In genomic region chr2:157203459-157204365, GRCm38 (mm10) we compare ENCODE assay signal across 8 mouse cellular contexts. TPM values are rescaled to one million over a fixed set of nuclear protein-coding genes. Genes with fewer than 3 reads are reported as not detected.
A peak's percentile ranks its signal among the peaks of the same experiment; 100 is the strongest.
DNase-seq lines count a peak whose midpoint lies in the region; ATAC-seq lines count a peak whose summit lies in the region.

No protein-coding gene starts in this region.

- peaks cover 9% of the 10 kb centered on the region for H3K36me3 ChIP-seq in megakaryocyte, embryonic 14.5 days (replicated peaks; ENCODE audit: low read length)
- peaks cover 18% of the 10 kb centered on the region for H3K36me3 ChIP-seq in forebrain, embryonic 12.5 days (replicated peaks)
- peaks cover 6% of the 10 kb centered on the region for H3K36me3 ChIP-seq in intestine, embryonic 15.5 days
- H3K36me3 ChIP-seq in liver, embryonic 11.5 days (ENCODE audit: control insufficient read depth, insufficient read depth, low read length), result peaks cover 11% of the 10 kb centered on the region

- H3K9me3 ChIP-seq in megakaryocyte, embryonic 14.5 days, result peaks cover 7% of the 10 kb centered on the region; the same call in 1 of the 2 replicates
- H3K9me3 ChIP-seq in forebrain, embryonic 12.5 days, result peaks cover 11% of the 10 kb centered on the region; the same call in 1 of the 2 replicates
- H3K9me3 ChIP-seq in intestine, embryonic 15.5 days, result no peaks in the 10 kb centered on the region
- H3K9me3 ChIP-seq in liver, embryonic 11.5 days (ENCODE audit: control insufficient read depth, low read length), result no peaks in the 10 kb centered on the region; the same call in 1 of the 2 replicates

- DNase-seq in adrenal gland, postnatal 10 days, result peak; percentile 65
- DNase-seq in liver, embryonic 11.5 days (ENCODE audit: low spot score), result no peak
- DNase-seq in naive thymus-derived CD4-positive, alpha-beta T cell, adult 2 months (ENCODE audit: low read depth), result peak; percentile 74
- DNase-seq in thymus, postnatal 4 days, result peak; percentile 75

- H3K27ac ChIP-seq in forebrain, embryonic 12.5 days, result peak overlapping the region; percentile 98
- H3K27ac ChIP-seq in intestine, embryonic 15.5 days, result peak overlapping the region; percentile 98
- H3K27ac ChIP-seq in liver, embryonic 11.5 days (ENCODE audit: low read depth, low read length), result peak overlapping the region; percentile 95

- H3K4me2 ChIP-seq in forebrain, embryonic 12.5 days, result peak overlapping the region; percentile 63
- peak overlapping the region; percentile 74 for H3K4me2 ChIP-seq in intestine, embryonic 15.5 days (replicated peaks)
- peak overlapping the region; percentile 93 for H3K4me2 ChIP-seq in liver, embryonic 11.5 days

- H3K27me3 ChIP-seq in megakaryocyte, embryonic 14.5 days (replicated peaks), result no peaks in the 10 kb centered on the region
- no peaks in the 10 kb centered on the region for H3K27me3 ChIP-seq in forebrain, embryonic 12.5 days
- H3K27me3 ChIP-seq in intestine, embryonic 15.5 days (replicated peaks), result no peaks in the 10 kb centered on the region
- no peaks in the 10 kb centered on the region for H3K27me3 ChIP-seq in liver, embryonic 11.5 days (replicated peaks; ENCODE audit: control insufficient read depth, insufficient read depth, low read length)

- H3K4me3 ChIP-seq in megakaryocyte, embryonic 14.5 days (replicated peaks), result peak overlapping the region; percentile 97
- H3K4me3 ChIP-seq in forebrain, embryonic 12.5 days (replicated peaks), result peak overlapping the region; percentile 68
- peak overlapping the region; percentile 81 for H3K4me3 ChIP-seq in intestine, embryonic 15.5 days (replicated peaks)
- peak overlapping the region; percentile 80 for H3K4me3 ChIP-seq in liver, embryonic 11.5 days (ENCODE audit: low read depth, low read length)

- H3K9ac ChIP-seq in forebrain, embryonic 12.5 days, result peak overlapping the region; percentile 89
- peak overlapping the region; percentile 94 for H3K9ac ChIP-seq in intestine, embryonic 15.5 days
- peak overlapping the region; percentile 97 for H3K9ac ChIP-seq in liver, embryonic 11.5 days (ENCODE audit: low read depth, low read length)

- 2% methylated on average over 42 of the region's 49 CpGs for WGBS in forebrain, embryonic 12.5 days
- 1% methylated on average over 49 of the region's 49 CpGs for WGBS in intestine, embryonic 15.5 days
- WGBS in liver, embryonic 11.5 days, result 1% methylated on average over 49 of the region's 49 CpGs

- no peak for ATAC-seq in megakaryocyte, adult 5-6 weeks (ENCODE audit: poor library complexity, severe bottlenecking)
- ATAC-seq in forebrain, embryonic 12.5 days (ENCODE audit: low FRiP score), result peak; percentile 90
- peak; percentile 87 for ATAC-seq in intestine, embryonic 15.5 days
- peak; percentile 84 for ATAC-seq in liver, embryonic 11.5 days (replicated peaks; ENCODE audit: low FRiP score)

- peaks cover 34% of the 10 kb centered on the region for H3K4me1 ChIP-seq in megakaryocyte, embryonic 14.5 days
- H3K4me1 ChIP-seq in forebrain, embryonic 12.5 days, result peaks cover 20% of the 10 kb centered on the region
- peaks cover 3% of the 10 kb centered on the region; the same call in 1 of the 2 replicates for H3K4me1 ChIP-seq in intestine, embryonic 15.5 days (replicated peaks)
- peaks cover 3% of the 10 kb centered on the region; the same call in 1 of the 2 replicates for H3K4me1 ChIP-seq in liver, embryonic 11.5 days (replicated peaks; ENCODE audit: control insufficient read depth, insufficient read depth, low read length)

RNA-seq across cellular contexts. Expression of gene Rbl1, which starts 0.6 kb away (rescaled TPM):
- 1.3 and 2.1 TPM in 2 replicates for polyA plus RNA-seq in megakaryocyte, embryonic 14.5 days (2012; ENCODE audit: insufficient read depth, low replicate concordance)
- 94.0 and 94.1 TPM in 2 replicates for total RNA-seq in megakaryocyte, adult 5-6 weeks (2015)
- 88.4 and 90.3 TPM in 2 replicates for total RNA-seq in megakaryocyte, adult 5-6 weeks (2017)
- total RNA-seq in adrenal gland, postnatal 10 days (2021), result 10 to 100 TPM; 11.1 to 13.5 TPM
- 35.6 and 36.2 TPM in 2 replicates for polyA plus RNA-seq in forebrain, embryonic 12.5 days (2016; fragmentation: Nextera tagmentation; extraction: Ambion mirVana)
- polyA plus RNA-seq in intestine, embryonic 15.5 days (2015; fragmentation: Nextera tagmentation; extraction: Ambion mirVana), result 19.5 and 23.3 TPM in 2 replicates
- polyA plus RNA-seq in liver, embryonic 11.5 days (2014; fragmentation: Nextera tagmentation; extraction: Ambion mirVana), result 29.2 and 33.7 TPM in 2 replicates
